Mouse (Mus musculus): ENCODE data around the gene Gm9732.
"Not testable (repeated sequence)": the region's sequence is repeated elsewhere in the genome, so short reads cannot be mapped to it uniquely, and the experiment has no call there.

The Gm9732 gene

DNA sequence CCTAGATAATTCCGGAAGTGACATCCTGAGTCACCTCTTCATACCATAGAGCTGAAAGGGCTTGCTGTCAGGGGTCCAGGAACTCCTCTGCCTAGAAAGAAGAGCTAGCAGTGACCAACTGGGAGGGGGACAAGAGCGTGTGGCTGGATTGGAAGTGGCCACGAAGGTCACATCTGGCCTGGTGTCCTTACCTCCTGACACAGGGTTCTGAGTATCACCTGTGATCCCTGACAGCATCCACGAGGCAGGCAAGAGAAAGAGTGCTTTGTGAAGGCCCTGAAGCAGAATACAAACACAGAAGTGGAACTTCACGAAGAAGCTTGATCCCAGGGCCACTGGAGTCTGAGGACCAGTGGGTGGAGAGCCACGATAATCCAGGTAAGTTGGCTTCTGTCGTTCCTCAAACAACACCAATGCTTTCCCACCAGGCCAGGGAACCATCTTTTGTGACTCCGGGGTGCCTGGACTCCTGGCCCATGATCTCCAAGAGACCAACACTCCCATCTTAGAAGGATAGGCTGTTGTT, at the start of gene Gm9732:
TSS of gene Gm9732 (plus strand) at position 51 of the 526 bp plus-strand sequence.
- DNase-seq (ENCODE audit: low read depth, low spot score): not testable (repeated sequence)

GRCm38 (mm10) chr14:43235204-43235603, 39.6 kb upstream of the Gm9732 start, which contains the start of gene Gm8122:
Gene Gm8122 (minus strand): TSS chr14:43235304.
- DNase-seq (ENCODE audit: low read depth, low spot score): not testable (repeated sequence)

DNA sequence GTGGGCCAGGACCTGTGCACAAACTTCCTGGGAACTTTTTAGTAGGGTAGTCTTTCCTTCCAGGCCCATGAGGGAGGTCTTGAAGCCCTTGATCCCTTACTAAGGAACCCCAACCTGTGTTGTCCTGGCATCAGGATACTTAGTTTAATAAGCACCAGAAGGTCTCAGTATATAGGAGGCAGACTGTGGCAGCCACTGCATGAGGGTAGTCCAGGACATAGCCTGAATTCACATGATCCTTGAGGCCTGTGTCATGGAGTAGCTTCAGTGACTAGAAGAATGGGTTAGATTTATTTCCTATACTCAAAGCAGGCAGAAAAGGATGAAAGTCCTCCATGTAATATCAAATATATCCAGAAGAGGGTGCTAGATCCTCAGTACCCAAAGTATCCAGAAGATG, 37.1 kb upstream of the Gm9732 start:
- not testable (repeated sequence) for DNase-seq (ENCODE audit: low read depth, low spot score)

GRCm38 (mm10) chr14:43249611-43250170, 25.1 kb upstream of the Gm9732 start:
- DNase-seq (ENCODE audit: low read depth, low spot score): not testable (repeated sequence)

GRCm38 (mm10) chr14:43250549-43251253, 24.1 kb upstream of the Gm9732 start:
- not testable (repeated sequence) for DNase-seq (ENCODE audit: low read depth, low spot score)

DNA sequence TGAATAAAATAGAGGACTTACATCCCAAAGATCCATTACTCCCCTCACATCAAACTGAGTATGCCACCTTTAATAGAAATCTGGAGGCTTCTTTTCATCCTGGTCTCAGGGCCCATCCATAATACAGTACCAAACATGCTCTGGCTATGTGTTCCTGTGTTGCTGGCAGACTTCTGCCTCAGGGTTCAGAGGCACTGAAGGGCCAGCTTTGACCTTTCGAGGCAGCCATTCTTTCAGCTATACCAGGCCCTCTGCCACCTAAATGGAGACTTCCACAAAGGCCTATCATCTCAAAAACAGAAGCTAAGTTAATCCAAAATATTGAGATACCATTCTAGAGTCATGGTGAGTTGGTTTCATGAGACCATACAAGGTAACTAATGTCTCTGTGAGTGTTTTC, 18.3 kb upstream of the Gm9732 start:
- DNase-seq (ENCODE audit: low read depth, low spot score): not testable (repeated sequence)

- DNase-seq (ENCODE audit: low read depth, low spot score): not testable (repeated sequence)
Observed at GRCm38 (mm10) chr14:43258349-43258748, 16.5 kb upstream of the Gm9732 start, which contains the start of gene Gm8126. Gene Gm8126 (plus strand): TSS chr14:43258649.

- not testable (repeated sequence) for DNase-seq (ENCODE audit: low read depth, low spot score)
Observed at GRCm38 (mm10) chr14:43263421-43263820, 11.4 kb upstream of the Gm9732 start.

DNA sequence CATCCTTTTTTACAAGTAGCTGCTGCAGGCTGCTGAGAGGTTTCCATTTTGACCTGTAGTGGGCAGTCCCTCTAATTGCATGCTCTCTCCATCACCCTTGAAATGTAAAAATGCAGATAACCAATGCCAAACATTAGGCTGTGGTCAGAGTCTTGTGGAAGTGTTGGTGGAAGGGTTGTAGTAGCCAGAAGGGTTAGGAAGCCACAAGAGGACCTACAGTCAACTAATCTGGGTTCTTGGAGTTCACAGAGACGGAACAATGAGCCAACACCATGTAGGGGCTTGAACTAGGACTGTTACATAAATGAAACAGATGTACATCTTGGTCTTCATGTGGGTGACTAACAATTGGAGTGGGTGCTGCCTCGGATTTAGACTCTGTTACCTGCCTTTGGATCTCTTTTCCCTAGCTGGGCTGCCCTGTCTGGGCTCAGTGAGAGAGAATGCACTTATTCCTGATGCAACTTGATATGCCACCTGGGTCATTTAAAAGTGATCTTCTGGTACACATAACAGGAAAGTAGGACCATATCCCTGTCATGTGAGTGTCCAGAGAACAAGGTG, 6.2 kb upstream of the Gm9732 start:
- peak; percentile 1 for DNase-seq (ENCODE audit: low read depth, low spot score)

- not testable (repeated sequence) for DNase-seq (ENCODE audit: low read depth, low spot score)
Observed at GRCm38 (mm10) chr14:43269211-43269610, 5.6 kb upstream of the Gm9732 start.

DNA sequence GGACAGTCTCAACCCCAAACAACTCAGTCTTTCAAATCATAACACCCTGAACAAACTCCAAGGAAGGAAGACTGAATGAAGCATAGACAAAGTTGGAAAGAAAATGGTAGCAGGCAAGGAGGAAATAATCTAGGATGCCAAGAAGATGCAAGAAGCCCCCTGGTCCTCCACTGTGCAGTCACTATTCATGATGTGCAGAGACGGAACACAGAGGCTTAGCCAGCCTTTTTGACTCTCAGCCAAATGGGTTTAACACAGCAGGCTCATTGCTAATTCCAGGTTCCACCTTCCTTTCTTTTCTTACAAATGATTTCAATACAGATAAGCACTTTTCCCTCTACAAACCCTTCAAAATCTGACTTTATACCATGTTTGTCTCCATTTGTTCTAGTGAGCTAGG, 1.7 kb upstream of the Gm9732 start:
- not testable (repeated sequence) for DNase-seq (ENCODE audit: low read depth, low spot score)

DNA sequence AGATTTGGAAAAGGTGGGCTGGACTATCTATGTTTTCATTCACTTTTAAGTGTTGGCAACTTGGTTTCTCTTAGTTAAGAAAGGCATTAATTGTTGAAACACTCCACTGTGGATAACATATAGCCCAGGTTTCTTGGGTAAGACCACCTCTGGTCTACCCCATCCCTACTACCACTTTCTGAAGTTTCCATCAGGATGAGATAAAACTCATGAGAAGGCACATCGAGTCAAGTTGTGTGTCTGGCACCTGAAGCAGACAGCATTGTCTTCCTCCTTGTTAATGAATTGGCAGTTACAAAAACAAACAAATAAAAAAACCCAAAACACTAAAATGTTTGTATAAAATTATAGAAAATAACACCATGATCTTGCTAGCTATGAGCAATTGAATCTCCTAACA, 916 bp downstream of the Gm9732 start:
- DNase-seq (ENCODE audit: low read depth, low spot score): not testable (repeated sequence)

GRCm38 (mm10) chr14:43277468-43277867, 2.6 kb downstream of the Gm9732 start:
- not testable (repeated sequence) for DNase-seq (ENCODE audit: low read depth, low spot score)

- DNase-seq (ENCODE audit: low read depth, low spot score): not testable (repeated sequence)
Observed at GRCm38 (mm10) chr14:43278146-43278545, 3.3 kb downstream of the Gm9732 start.

- peak; percentile 18 for DNase-seq (ENCODE audit: low read depth, low spot score)
Observed at GRCm38 (mm10) chr14:43278681-43279080, 3.8 kb downstream of the Gm9732 start.

DNA sequence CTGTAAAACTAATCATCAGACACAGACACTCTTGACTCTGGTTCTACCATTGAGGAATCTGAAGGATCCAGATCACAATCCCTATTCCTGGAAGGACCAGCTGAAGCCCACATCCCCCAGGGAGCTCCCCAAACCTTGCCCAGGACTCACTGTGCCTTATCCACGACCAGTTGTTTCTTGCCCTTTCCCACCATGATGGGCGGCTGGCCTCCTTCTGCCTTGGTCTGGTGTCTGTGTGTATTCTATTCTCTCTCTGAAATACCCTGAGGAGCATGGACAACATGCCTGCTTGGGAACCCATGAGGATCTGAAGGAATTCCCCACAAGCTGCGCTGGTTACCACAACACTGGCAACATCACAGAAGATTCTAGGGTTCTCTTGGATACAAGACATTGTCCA, 18.7 kb downstream of the Gm9732 start, which contains the start of gene Gm8127:
TSS of gene Gm8127 (minus strand) at position 330 of the 400 bp plus-strand sequence.
- not testable (repeated sequence) for DNase-seq (ENCODE audit: low read depth, low spot score)

- DNase-seq (ENCODE audit: low read depth, low spot score): not testable (repeated sequence)
Observed at GRCm38 (mm10) chr14:43319516-43319915, 44.7 kb downstream of the Gm9732 start.

GRCm38 (mm10) chr14:43328603-43329002, 53.8 kb downstream of the Gm9732 start:
- DNase-seq (ENCODE audit: low read depth, low spot score): not testable (repeated sequence)

DNA sequence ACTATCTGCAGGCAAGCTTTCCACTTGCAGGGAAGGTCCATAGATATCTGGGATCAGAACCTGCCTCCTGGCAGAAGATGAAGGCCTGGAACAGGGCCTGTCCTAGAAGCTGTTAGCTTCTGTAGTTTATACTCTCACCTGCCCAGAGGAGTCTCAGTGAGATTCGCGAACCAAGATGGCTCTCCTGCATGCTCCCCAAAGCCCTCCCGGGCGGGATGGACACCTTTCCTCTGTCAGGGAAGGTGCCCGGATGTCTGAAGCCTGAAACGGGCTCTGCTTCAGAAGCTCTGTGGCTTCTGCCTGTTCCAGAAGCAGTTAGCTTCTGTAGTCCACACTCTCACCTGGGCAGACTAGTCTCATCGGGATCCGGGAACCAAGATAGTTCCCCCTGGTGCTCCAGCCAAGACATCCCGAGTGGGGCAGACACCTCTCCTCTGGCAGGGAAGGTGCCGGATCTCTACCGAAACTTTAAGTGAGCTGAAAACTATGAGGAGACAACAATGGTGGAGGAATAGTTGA, 56.6 kb downstream of the Gm9732 start:
- DNase-seq (ENCODE audit: low read depth, low spot score): not testable (repeated sequence)

DNA sequence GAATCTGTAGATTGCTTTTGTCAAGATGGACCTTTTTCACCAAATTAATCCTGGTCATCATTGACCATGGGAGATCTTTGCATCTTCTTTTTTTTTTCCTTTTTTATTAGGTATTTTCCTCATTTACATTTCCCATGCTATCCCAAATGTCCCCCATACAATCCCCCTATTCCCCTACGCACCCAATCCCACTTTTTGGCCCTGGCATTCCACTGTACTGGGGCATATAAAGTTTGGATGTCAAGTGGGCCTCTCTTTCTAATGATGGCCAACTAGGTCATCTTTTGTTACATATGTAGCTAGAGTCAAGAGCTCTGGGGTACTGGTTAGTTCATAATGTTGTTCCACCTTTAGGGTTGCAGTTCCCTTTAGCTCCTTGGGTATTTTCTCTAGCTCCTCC, 62.8 kb downstream of the Gm9732 start:
- not testable (repeated sequence) for DNase-seq (ENCODE audit: low read depth, low spot score)

GRCm38 (mm10) chr14:43347711-43348110, 72.9 kb downstream of the Gm9732 start, which contains the start of gene 1700001F09Rik:
Gene 1700001F09Rik (minus strand): TSS chr14:43347811.
- not testable (repeated sequence) for DNase-seq (ENCODE audit: low read depth, low spot score)

- DNase-seq (ENCODE audit: low read depth, low spot score): not testable (repeated sequence)
Observed at GRCm38 (mm10) chr14:43352944-43353343, 78.1 kb downstream of the Gm9732 start.

Measured in brain, adult 2 months (tissue).